Mouse (Mus musculus) lung, embryonic 15.5 days (tissue): Measurements from ENCODE around the gene Sae1. TPM values are rescaled to one million over a fixed set of nuclear protein-coding genes. Genes with fewer than 3 reads are reported as not detected.

Source experiments
- ATAC-seq: fragments of 200-750 bp; cut with Nextera tagmentation; 2 replicates; pipeline ENCODE4 v1.8.0; 2017; ENCODE audit warnings: moderate number of reproducible peaks, borderline replicate concordance; ENCODE audit not compliant: low FRiP score, low TSS enrichment; ENCODE audit errors: extremely low read depth
- H3K27ac ChIP-seq: fragments of 300-500 bp; sonication (generic); 2 replicates; pipeline ENCODE4 v1.5.1; 2015; ENCODE audit warnings: moderate library complexity, mild to moderate bottlenecking, inconsistent platforms
- H3K27me3 ChIP-seq: fragments of 300-500 bp; sonication (generic); 2 replicates; pipeline ENCODE4 v1.6.1; 2015; ENCODE audit warnings: inconsistent platforms
- H3K36me3 ChIP-seq: fragments of 300-500 bp; sonication (generic); 2 replicates; pipeline ENCODE4 v1.6.1; 2015; ENCODE audit warnings: inconsistent platforms
- H3K4me1 ChIP-seq: fragments of 300-500 bp; sonication (generic); 2 replicates; pipeline ENCODE4 v1.6.1; 2015; ENCODE audit warnings: inconsistent platforms
- H3K4me2 ChIP-seq: fragments of 300-500 bp; sonication (generic); 2 replicates; pipeline ENCODE4 v1.6.1; 2015; ENCODE audit warnings: inconsistent platforms, mild to moderate bottlenecking, moderate library complexity
- H3K4me3 ChIP-seq: fragments of 300-500 bp; sonication (generic); 2 replicates; pipeline ENCODE4 v1.5.1; 2015; ENCODE audit warnings: mild to moderate bottlenecking, inconsistent platforms
- H3K9ac ChIP-seq: fragments of 300-500 bp; sonication (generic); 2 replicates; pipeline ENCODE4 v1.6.1; 2015; ENCODE audit warnings: inconsistent platforms
- H3K9me3 ChIP-seq: fragments of 300-500 bp; sonication (generic); 2 replicates; pipeline ENCODE4 v1.6.1; 2016; ENCODE audit warnings: inconsistent platforms
- WGBS: fragments of 180-500 bp; shearing (Covaris S2); methylation state at CpG from one replicate; pipeline ENCODE4 v1.1.7; 2015; 5-methylcytosine and 5-hydroxymethylcytosine counted together
- polyA plus RNA-seq: library from polyadenylated mRNA; unstranded; fragments of >200 nt; fragmentation: Nextera tagmentation; extraction: Ambion mirVana; gene quantifications from 2 replicates; pipeline ENCODE4 v1.2.1, GENCODE M21; 2015

Gene Sae1
- 340 and 341 TPM in 2 replicates for polyA plus RNA-seq

DNA sequence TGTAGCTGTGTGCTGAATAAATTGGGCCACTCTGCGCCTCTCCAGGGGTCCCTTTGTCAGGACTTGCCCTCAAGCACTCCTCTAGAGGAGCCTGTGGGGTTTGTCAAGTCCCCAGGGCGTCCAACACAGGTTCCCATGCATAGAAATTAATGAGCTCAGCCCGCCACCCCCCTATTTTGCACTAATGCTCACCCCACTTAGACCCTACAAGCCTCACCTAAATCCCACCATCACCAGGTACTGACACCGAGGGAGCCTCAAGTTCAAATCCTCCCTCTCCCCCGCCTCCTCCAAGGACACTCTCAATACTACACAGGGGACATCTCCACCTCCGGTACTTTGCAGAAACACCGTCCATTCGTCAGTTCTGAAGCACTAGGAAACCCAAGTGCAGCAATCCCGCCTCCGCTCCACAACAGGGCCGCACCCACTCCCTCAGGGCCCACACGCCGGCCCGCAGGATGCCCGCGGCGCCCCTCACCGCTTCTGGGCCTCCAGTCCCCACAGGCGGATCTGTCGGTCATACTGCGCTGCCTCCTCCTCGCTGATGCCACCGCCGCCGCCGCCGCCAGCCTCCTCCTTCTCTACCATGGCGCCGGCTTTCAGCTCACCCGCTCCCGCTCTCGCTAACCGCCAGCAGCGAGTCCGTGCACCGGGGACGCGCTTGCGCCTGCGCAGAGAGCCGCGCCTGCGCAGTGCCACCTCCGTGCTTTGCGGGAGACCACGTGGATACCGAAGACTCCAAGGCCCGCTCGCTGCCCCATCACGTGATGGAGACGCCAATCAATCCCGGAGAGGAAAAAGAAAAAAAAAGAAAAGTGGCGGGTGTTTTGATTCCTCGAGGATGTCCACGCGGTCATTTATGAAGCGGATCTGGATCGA lies at the start of gene Sae1:
Gene Sae1, minus strand, starts transcription at position 647 of the 882 bp plus-strand sequence.
- under 1% methylated on average over 58 of the region's 58 CpGs for WGBS
- Histone ChIP-seq H3K4me3 (peak within 1 kb of the TSS; percentile 82), H3K27ac (peak within 1 kb of the TSS; percentile 81), H3K4me1 (peaks cover 30% of the 10 kb centered on the region), H3K27me3 (no peaks in the 10 kb centered on the region), H3K9me3 (no peaks in the 10 kb centered on the region), H3K9ac (peak within 1 kb of the TSS; percentile 98), H3K36me3 (peaks cover 11% of the 10 kb centered on the region), H3K4me2 (peak within 1 kb of the TSS; percentile 74)
- peak; percentile 96 for ATAC-seq

DNA sequence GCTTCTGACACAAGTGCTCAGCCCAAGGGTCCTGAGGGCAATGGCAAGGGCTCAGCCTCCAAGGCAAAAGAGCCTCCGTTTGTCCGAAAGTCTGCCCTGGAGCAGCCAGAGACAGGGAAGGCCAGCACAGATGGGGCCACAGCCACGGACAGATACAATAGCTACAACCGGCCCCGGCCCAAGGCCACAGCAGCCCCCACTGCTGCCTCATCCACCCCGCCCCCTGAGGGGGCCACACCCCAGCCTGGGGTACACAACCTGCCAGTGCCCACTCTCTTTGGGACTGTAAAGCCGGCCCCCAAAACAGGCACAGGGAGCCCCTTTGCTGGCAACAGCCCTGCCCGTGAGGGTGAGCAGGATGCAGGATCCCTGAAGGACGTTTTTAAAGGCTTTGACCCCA lies 47.5 kb upstream of the Sae1 start:
- H3K36me3 ChIP-seq, result peaks cover 69% of the 10 kb centered on the region
- 83% methylated on average over 9 of the region's 9 CpGs for WGBS
- no peak overlapping the region for H3K4me2 ChIP-seq
- H3K27ac ChIP-seq, result no peak overlapping the region
- no peaks in the 10 kb centered on the region for H3K4me1 ChIP-seq
- H3K4me3 ChIP-seq, result no peak overlapping the region
- ATAC-seq, result no peak
- H3K27me3 ChIP-seq, result no peaks in the 10 kb centered on the region
- no peaks in the 10 kb centered on the region for H3K9me3 ChIP-seq
- H3K9ac ChIP-seq, result no peak overlapping the region

GRCm38 (mm10) chr7:16433352-16433971 lies 45.9 kb upstream of the Sae1 start:
- Histone ChIP-seq H3K4me3 (no peak overlapping the region), H3K27ac (no peak overlapping the region), H3K4me1 (no peaks in the 10 kb centered on the region), H3K9me3 (no peaks in the 10 kb centered on the region), H3K4me2 (no peak overlapping the region), H3K9ac (no peak overlapping the region), H3K36me3 (peaks cover 85% of the 10 kb centered on the region), H3K27me3 (no peaks in the 10 kb centered on the region)
- 55% methylated on average over 3 of the region's 3 CpGs for WGBS
- ATAC-seq, result no peak

- 60% methylated on average over 4 of the region's 4 CpGs for WGBS
- ATAC-seq, result peak; percentile 73; the same call in 1 of the 2 replicates
- Histone ChIP-seq H3K4me3 (no peak overlapping the region), H3K9me3 (no peaks in the 10 kb centered on the region), H3K9ac (no peak overlapping the region), H3K27ac (no peak overlapping the region), H3K27me3 (no peaks in the 10 kb centered on the region), H3K4me2 (no peak overlapping the region), H3K4me1 (no peaks in the 10 kb centered on the region), H3K36me3 (peaks cover 97% of the 10 kb centered on the region)
Measured at GRCm38 (mm10) chr7:16426129-16426729, 38.6 kb upstream of the Sae1 start.

GRCm38 (mm10) chr7:16425721-16426120 lies 38.1 kb upstream of the Sae1 start:
- Histone ChIP-seq H3K4me3 (no peak overlapping the region), H3K9ac (no peak overlapping the region), H3K36me3 (peaks cover 97% of the 10 kb centered on the region), H3K9me3 (no peaks in the 10 kb centered on the region), H3K27ac (no peak overlapping the region), H3K4me1 (no peaks in the 10 kb centered on the region), H3K4me2 (no peak overlapping the region), H3K27me3 (no peaks in the 10 kb centered on the region)
- no peak for ATAC-seq
- WGBS, result 87% methylated on average over 10 of the region's 10 CpGs

GRCm38 (mm10) chr7:16423731-16424130 lies 36.1 kb upstream of the Sae1 start:
- Histone ChIP-seq H3K4me1 (no peaks in the 10 kb centered on the region), H3K27ac (no peak overlapping the region), H3K9me3 (no peaks in the 10 kb centered on the region), H3K27me3 (no peaks in the 10 kb centered on the region), H3K36me3 (peaks cover 97% of the 10 kb centered on the region), H3K9ac (no peak overlapping the region), H3K4me2 (no peak overlapping the region), H3K4me3 (no peak overlapping the region)
- 87% methylated on average over 9 of the region's 9 CpGs for WGBS
- ATAC-seq, result no peak

DNA sequence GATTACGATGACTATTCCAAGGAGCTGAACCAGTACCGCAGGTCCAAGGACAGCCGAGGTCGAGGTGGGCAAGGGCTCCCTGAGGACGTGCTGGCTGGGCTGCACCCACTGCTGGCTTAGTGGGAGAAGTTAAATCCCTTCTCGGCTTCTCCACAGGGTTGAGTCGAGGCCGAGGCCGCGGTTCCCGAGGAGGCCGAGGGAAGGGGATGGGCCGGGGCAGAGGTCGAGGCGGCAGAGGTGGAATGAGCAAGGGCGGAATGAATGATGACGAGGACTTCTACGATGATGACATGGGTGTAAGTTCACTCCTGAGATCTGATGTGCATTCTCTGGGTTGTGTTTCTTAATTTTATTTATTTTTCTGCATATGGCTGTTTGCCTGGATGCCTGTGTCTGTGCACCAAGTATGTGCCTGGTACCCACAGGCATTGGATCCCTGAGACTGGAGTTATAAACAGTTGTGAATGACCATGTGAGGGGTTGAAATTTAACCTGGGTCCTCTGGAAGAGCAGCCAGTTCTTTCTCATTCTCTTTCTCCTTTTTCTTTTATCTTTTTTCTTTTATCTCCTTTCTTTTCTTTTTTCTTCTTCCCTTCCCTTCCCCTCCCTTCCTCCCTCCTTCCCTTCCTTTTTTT lies 34.7 kb upstream of the Sae1 start:
- ATAC-seq, result no peak
- Histone ChIP-seq H3K4me2 (no peak overlapping the region), H3K9me3 (no peaks in the 10 kb centered on the region), H3K27ac (no peak overlapping the region), H3K27me3 (no peaks in the 10 kb centered on the region), H3K36me3 (peaks cover 96% of the 10 kb centered on the region), H3K4me1 (0 out of 2 replicates have a peak, but pooled peaks cover 1% of the 10 kb centered on the region), H3K4me3 (no peak overlapping the region), H3K9ac (no peak overlapping the region)
- WGBS, result 79% methylated on average over 18 of the region's 18 CpGs

GRCm38 (mm10) chr7:16420493-16421118 lies 33.0 kb upstream of the Sae1 start:
- H3K4me3 ChIP-seq, result no peak overlapping the region
- peaks cover 92% of the 10 kb centered on the region for H3K36me3 ChIP-seq
- no peaks in the 10 kb centered on the region for H3K27me3 ChIP-seq
- H3K9ac ChIP-seq, result no peak overlapping the region
- 0 out of 2 replicates have a peak, but pooled peaks cover 5% of the 10 kb centered on the region for H3K4me1 ChIP-seq
- no peaks in the 10 kb centered on the region for H3K9me3 ChIP-seq
- no peak overlapping the region for H3K27ac ChIP-seq
- 92% methylated on average over 8 of the region's 8 CpGs for WGBS
- no peak for ATAC-seq
- H3K4me2 ChIP-seq, result no peak overlapping the region

DNA sequence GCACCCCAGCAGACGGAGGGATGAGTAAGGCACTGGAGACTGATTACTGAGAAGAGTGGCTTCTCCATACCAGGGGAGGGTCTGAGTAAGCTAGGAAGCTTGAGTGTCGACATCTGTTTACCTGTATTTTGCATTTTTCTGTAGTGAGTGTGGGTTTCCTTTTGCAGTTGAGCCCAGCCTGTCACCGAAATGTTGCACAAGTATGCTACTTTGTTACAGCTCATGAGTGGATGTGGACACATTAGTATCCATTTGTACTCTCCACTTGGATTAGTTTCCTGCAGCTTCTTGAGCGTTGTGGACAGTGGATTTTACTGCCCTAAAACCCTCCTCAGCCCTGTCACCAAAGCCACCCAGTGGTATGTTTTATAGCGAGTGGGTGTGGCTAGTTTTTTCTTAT lies 31.1 kb upstream of the Sae1 start:
- H3K36me3 ChIP-seq, result peaks cover 77% of the 10 kb centered on the region
- no peak overlapping the region for H3K9ac ChIP-seq
- H3K4me2 ChIP-seq, result no peak overlapping the region
- H3K4me3 ChIP-seq, result no peak overlapping the region
- 83% methylated on average over 5 of the region's 5 CpGs for WGBS
- ATAC-seq, result no peak
- H3K4me1 ChIP-seq, result 0 out of 2 replicates have a peak, but pooled peaks cover 5% of the 10 kb centered on the region
- no peaks in the 10 kb centered on the region for H3K9me3 ChIP-seq
- H3K27me3 ChIP-seq, result no peaks in the 10 kb centered on the region
- no peak overlapping the region for H3K27ac ChIP-seq

- no peak overlapping the region for H3K9ac ChIP-seq
- no peak overlapping the region for H3K4me3 ChIP-seq
- H3K27ac ChIP-seq, result no peak overlapping the region
- ATAC-seq, result no peak
- no peak overlapping the region for H3K4me2 ChIP-seq
- 74% methylated on average over 10 of the region's 10 CpGs for WGBS
- H3K9me3 ChIP-seq, result no peaks in the 10 kb centered on the region
- H3K27me3 ChIP-seq, result no peaks in the 10 kb centered on the region
- peaks cover 18% of the 10 kb centered on the region for H3K4me1 ChIP-seq
- peaks cover 64% of the 10 kb centered on the region for H3K36me3 ChIP-seq
Measured at GRCm38 (mm10) chr7:16417141-16417771, 29.6 kb upstream of the Sae1 start.

GRCm38 (mm10) chr7:16415426-16415825 lies 27.8 kb upstream of the Sae1 start:
- Histone ChIP-seq H3K27me3 (no peaks in the 10 kb centered on the region), H3K9me3 (no peaks in the 10 kb centered on the region), H3K9ac (no peak overlapping the region), H3K27ac (peak overlapping the region; percentile 37; the same call in 1 of the 2 replicates), H3K4me1 (peaks cover 30% of the 10 kb centered on the region), H3K36me3 (peaks cover 52% of the 10 kb centered on the region), H3K4me3 (no peak overlapping the region), H3K4me2 (no peak overlapping the region)
- WGBS, result 64% methylated on average over 3 of the region's 3 CpGs
- ATAC-seq, result no peak
